Mouse (Mus musculus): ENCODE data around the gene Hoxa11.

Gene Hoxa11

DNA sequence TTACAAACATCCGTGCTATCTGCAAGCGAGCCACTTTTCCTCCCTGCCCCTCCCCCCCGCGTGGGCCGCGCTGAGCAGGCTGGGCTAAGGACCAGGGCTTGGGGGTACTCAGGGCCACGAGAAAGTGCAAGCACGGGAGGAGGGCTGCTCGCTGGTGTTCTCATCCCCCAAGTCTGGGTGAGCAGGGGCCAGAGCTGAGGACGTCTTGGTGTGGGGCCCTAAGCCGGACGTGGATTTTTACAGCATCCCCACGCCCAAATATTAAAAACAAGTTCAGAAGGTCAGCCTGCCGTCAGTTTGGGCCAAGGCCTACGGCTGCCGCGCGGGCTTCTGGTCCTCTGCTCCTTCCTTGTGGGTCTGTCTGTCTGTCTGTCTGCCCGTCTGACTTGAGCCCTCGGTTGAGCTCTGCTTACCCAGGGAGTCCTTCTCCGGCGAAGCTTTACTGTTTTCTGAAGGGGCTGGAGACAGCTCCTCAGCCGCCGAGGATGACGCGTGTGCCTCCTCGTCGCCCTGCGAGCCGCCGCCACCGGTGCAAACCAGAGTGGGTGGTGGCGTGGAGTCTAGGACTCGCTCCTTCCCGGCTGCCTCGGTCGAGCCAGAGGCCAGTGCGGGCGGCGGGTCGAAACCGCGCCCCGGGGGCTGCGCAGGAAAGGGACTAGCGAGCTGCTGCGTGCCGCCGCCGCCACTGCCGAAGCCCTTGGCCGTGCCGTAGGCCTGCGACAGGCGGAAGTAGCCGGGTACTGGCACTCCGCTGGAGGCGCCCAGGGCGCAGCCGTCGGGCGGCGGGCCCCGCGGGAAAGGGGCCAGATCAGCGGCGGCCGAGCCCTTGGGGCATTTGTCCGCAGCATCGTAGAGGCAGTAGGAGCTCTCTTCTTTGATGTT is 11.8 kb downstream of the Hoxa11 start:
- no peak for DNase-seq (ENCODE audit: low read depth in 1 of 2, low spot score in 2 of 2)

DNA sequence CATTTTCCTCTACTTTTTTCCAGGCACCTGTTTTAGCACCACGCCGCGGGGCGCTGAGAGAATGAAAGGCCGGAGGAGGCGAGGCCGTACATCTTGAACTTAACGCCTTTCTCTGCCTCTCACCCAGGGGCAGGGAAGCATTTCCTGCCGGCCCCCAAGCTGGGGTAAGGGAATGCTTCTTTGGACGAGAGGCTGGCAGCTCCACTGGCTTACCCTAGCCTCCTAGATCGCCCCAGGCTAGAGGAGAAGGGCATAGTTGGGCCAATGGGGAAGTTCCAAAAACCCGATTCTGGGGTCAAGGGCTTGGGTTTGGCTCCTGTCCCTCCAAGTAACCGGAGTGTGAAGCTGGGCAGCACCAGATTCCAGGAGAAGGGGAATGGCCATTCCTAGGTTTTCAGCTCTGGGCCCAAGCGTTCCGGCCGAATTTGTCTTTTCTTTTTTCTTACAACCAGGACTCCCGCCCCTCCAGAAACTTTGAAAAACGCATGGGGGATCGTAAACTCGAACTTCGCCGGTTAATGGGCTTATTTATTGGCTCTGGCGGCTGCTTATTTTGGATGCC is 12.5 kb downstream of the Hoxa11 start:
- DNase-seq (ENCODE audit: low read depth in 1 of 2, low spot score in 2 of 2), result no peak

DNA sequence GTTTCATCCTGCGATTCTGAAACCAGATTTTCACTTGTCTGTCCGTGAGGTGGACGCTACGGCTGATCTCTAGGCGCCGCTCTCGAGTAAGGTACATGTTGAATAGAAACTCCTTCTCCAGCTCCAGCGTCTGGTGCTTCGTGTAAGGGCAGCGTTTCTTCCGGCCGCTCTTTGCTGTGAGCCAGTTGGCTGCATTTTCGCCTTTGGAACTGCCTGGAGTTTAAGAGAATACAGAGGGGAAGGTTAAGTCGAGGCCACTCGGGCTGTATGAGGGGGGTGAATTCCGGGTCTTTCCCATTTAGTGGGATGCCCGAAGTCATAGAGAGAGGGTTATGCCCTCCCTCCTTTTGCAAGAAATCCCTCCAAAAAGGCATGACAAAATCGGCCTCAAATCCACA is 13.0 kb downstream of the Hoxa11 start:
- DNase-seq (ENCODE audit: low read depth in 1 of 2, low spot score in 2 of 2), result no peak

DNA sequence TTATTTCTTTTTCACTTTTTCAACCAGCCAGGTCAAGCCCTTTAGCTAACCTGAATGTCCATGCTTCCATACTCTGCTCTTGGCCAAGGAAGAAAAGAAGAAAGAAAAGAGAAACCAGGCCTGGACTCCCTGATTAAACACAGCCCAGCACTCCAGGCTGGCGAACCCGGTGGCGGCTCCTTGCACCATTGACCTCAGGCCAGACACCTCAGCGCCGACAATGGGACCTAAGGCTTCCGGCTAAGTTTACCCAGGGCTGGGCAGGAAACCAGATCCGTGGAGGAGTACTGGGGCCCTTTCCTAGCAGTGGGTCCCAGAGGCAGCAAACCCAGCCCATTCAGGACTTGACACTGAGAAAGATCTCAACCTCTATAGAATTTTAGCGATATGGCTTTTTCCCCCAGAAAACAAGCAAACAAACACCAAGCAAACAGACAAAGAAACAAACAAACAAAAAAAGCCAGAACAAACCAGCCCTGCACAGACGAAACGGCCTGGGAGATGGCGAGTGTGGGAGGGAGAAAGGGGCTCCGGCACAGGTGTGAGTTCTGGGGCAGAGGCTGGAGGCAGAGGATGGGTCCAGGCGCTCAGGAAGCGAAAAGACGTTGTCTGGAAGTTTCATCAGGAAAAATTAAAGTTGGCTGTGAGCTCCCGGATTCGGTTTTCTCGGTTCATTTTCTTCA is 13.6 kb downstream of the Hoxa11 start:
- DNase-seq (ENCODE audit: low read depth in 1 of 2, low spot score in 2 of 2), result no peak

DNA sequence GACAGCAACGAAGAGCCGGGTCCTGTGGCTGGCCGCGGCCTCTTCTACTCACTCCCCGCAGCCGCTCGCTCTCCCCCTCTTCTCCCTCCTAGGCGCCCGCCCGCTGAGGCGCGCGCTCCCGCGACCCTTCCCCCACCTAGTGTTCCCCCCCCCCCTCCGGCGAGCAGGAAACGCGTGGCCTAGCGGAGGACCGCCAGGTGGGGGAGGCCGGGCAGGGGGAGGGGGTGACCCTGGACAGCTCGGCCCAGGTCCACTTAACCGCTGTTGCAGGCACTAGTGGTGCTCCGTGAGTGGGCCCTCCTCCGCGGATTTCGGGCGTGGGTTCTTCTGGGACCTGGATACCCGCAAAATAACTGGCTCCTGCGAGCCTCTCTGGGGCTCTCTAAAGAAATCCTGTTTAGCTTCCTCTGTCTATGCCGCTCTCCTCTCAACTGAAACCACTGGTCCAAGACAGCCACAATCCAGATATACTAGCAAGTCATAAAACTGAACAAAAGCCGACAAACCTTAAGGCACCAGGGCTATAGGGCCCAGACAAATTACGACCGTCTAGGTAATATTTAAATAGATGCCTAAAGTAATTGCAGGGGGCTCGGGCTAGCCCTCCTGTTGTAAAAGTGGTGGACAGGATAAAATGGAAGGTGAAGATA is 15.0 kb downstream of the Hoxa11 start, which contains the start of gene Hoxa9:
TSS of gene Hoxa9 (minus strand) at position 574 of the 650 bp plus-strand sequence.
- DNase-seq (ENCODE audit: low read depth in 1 of 2, low spot score in 2 of 2), result no peak

DNA sequence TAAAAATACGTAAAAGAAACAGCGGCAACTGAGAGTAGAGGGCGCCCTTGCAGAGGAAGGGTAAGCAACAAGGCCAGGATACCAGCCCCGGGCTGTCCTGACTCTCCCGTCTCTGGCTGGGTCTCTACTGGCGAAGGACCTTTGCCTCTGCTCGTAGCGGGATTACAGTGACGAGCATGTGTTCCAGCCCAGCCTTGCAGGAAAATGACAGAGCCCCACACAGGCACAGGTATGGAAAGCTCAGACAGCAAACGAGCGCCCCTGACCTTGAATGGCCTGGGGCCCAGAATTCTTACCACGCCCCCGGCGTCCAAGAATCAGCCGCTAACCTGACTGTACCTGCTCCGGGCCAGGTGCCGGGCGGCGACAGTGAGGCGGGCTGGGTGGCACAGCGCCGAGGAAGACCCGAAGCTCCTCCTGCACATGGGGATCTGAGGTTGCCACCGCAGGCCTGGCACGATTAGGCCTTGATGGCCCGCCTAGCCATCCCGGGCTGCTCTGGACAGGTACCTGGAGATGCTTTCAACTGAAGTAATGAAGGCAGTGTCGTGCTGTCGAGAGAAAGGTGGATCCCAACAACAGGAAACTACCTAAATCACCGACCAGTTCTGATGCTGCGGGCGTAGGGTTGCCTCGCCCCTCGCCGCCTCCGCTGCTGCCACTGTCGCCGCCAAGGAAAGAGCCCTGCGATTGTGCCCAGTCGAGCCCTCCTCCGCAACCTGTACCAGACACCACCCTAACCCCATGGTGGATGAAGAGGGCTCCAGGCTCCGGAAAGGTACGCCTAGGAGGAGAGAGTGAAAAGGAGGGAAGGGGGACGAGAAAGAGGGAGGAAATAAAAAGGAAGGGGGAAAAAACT is 15.8 kb downstream of the Hoxa11 start:
- DNase-seq (ENCODE audit: low read depth in 1 of 2, low spot score in 2 of 2), result no peak

DNA sequence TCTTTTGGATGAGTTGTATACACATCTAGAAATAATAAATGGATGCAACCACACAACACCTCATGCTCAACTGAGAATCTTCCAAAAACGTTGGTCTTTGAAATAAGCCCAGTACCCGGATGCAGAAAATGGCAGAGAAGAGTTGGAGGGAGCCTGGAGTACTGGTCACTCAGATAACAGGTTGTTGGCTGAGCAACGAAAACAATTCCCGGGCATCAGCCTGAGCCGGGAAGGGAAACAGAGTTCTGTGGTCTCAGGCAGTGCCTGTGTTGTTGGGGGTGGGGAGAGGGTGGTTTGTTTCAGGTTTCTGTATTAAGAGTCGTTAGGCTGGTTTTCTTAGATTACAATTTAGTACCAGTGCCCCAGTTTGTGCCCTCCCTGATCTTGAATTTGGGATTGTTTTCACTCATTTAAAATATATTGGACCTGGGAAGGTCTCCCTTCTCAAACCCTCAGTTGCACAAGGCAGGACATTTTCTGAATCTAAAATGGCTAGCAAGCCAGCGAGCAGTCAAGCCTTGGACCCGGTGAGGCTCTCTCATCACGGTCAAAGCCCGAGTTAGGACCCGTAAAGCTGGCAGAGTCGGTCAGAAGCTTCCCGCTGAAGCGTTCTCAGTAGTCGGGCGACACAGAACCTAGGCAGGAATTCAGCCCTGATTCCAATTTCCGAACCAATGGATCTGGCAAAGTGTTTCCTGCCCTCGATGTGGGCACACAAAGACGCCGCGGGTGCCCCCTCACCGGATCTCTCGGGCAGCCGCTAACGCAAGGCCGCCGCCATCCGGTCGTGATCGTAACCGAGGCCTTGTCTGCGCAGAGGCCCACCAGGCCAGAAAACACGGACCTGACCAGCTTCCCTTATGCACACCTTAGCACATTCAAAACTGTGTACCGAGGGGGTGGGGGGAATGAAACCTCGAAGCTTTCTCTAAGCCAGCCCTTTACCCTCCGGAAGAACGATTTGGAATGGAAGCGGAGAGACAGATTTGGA is 16.8 kb downstream of the Hoxa11 start:
- DNase-seq (ENCODE audit: low read depth in 1 of 2, low spot score in 2 of 2), result no peak

DNA sequence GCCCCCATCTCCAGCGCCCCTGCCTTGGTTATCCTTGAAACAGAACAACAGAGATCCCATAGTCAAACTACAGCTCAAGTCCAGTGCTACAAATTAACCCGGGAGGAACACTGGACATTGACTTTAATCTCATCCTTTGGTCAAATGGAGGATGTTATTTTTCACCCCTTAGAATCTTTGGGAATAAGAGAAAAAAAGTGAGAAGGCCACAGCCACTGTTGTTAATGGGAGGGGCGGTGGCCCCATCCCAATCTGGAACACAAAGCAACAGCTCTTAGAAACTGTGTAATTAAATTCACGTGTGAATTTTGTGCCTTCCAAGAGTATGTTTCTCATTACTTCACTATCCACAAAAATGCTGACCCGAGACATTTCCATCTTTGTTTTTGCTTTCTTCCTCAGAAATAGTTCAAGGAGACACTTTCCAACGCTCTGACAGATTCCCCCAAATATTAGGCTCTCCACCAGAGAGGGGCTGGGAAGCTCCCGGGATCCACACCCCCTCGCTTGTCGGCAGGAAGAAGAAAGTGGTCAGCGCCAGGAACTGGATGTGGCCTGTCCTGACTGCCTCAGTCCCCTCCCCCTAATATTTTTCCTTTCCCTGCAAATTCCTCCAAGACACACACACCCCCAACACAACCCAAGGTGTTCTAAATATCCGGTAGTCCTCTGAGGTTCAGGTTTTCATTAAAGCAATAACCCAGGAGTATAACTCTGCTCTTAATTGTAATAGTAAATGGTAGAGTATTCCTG is 18.0 kb downstream of the Hoxa11 start:
- no peak for DNase-seq (ENCODE audit: low read depth in 1 of 2, low spot score in 2 of 2)

DNA sequence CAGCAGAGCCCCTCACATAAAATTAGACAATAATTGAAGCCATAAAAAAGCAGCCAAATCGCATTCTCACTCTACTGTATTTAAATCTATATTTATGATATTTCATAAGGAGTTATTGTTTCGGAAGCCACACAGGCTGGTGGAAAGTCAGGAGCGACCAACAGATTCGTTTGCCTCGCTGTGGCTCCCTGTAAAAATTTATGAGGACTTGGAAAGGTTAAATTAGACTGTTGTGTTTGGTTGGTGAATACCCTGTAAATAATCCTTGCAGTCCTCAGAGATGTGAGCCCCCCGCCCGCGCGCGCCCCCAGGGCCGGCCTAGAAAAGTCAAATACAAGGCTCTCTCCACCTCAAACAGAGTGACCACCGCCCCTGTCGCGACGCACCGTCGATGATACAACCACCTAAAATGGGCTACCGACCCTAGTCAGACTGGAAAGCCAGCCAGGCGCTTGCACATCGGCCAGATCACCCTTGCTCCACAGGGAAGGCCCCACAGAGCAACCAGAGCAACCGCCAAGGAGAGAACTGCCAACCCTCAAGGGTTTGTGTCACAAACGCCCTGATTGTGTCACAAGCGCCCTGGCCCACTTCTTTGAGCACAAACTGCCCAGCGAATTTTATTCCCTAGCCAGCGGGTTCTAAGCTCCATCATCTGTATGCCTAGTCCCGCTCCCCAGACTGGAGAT is 18.9 kb downstream of the Hoxa11 start:
- DNase-seq (ENCODE audit: low read depth in 1 of 2, low spot score in 2 of 2), result no peak

DNA sequence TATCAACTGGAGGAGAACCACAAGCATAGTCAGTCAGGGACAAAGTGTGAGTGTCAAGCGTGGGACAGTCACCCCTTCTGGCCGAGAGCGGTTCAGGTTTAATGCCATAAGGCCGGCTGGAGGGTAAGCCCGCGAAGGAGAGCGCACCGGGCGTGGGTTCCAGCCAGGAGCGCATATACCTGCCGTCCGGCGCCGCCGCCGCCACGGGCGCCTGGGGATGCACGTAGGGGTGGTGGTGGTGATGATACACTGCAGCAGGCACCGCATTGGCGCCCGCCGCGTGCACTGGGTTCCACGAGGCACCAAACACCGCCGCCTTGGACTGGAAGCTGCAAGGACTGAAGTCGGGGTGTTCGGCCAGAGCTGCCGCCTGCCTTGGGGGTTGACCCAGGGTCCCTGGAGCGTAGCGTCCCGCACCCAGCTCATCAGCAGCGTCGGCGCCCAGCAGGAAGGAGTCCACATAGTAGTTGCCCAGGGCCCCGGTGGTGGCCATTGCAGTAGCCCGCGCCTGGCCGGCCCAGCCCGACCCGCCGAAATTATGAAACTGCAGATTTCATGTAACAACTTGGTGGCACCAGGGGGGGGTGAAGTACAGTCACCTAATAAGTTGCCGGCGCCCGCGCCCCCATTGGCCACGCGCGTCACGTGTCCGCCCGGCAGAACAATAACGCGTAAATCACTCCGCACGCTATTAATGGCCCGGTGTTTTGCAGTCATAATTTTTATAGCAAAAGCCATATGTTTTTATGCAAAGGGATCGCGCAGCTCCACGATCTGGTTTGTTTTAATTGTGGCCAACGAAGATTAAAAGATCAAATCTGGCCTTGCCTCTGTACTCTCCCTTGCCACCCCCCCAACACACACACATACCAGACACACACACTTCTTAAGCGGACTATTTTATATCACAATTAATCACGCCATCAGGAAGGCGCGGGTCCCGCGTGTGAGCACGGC is 19.7 kb downstream of the Hoxa11 start:
- no peak for DNase-seq (ENCODE audit: low read depth in 1 of 2, low spot score in 2 of 2)

DNA sequence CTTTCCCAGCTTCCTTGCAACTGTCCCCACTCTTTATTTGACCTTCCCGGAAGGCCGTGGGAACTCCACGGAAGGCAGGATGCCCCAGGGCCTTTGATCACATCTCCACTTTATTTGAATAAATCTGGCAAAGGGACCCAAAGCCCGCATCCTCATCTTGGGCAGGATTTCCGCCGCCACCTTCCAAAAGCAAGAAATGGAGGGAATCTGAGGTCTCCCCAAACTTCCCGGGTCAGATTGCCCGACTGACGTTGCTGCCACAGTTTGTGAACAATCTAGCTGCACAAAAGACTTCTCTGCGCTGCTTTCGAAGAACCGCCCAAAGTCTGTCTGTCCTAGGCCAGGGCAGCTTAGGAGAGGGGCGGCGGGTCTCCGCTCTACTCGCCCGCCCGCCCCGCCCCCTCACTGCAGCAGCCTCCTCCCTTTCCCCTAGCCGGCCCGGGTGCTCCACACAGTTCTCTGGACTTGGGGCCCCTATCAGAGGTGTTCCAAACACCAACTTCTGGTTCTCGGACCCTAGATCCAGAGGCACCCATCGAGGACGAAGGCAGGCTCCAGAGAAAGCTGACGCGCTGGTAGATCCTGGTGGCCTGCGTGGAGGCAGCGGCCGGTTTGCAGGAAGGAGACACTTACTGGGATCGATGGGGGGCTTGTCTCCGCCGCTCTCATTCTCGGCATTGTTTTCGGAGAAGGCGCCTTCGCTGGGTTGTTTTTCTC is 20.6 kb downstream of the Hoxa11 start:
- no peak for DNase-seq (ENCODE audit: low read depth in 1 of 2, low spot score in 2 of 2)

DNA sequence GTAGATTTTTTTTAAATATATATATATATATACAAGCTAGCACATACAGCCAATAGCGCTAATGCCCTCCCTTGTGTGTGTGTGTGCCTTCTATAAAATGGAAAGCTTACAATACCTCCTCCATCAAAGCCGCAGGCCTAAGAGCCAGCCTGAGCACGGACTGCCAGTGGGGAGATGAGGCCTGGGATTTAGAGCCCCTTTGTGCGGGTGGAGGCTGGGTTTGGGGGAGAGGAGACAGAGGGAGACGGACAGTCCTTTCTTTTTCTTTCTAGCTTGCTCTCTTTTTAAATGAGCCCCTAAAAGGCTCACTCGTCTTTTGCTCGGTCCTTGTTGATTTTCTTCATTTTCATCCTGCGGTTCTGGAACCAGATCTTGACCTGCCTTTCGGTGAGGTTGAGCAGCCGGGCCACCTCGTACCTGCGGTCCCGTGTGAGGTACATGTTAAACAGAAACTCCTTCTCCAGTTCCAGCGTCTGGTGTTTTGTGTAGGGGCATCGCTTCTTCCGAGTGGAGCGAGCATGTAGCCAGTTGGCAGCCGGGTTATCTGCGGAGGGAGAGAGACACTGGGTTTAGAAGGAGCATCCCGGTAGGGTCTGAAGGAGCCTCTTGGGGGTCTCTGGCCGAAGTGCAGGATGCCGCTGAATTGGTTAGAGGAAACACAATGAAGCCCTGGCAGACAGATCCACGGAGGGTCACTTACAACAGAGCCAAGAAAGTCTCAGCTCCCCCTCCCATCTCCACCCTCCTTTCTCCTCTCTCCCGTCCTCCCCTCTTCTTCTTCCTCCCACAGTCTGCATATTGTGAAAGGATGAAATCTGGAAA is 21.5 kb downstream of the Hoxa11 start:
- DNase-seq (ENCODE audit: low read depth in 1 of 2, low spot score in 2 of 2), result no peak

DNA sequence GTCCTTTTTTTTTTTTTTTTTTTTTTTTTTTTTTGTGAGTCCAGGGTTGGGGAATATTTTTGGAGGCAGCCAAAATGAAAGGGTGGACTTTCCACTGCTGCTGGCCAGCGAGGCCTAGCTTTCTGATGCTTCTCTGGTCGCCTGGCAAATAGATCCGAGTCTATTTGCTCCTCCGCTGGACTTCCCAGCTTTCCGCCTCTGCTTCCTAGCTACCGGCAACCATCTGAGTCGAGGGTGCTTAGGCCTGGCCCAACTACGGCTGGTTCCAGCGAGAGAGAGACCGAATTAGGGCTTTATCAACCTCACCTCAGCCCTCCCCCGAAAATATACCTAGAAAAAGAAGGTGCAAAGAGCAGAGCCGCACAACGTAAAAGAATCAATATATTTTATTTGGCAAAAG is 22.9 kb downstream of the Hoxa11 start:
- no peak for DNase-seq (ENCODE audit: low read depth in 1 of 2, low spot score in 2 of 2)

DNA sequence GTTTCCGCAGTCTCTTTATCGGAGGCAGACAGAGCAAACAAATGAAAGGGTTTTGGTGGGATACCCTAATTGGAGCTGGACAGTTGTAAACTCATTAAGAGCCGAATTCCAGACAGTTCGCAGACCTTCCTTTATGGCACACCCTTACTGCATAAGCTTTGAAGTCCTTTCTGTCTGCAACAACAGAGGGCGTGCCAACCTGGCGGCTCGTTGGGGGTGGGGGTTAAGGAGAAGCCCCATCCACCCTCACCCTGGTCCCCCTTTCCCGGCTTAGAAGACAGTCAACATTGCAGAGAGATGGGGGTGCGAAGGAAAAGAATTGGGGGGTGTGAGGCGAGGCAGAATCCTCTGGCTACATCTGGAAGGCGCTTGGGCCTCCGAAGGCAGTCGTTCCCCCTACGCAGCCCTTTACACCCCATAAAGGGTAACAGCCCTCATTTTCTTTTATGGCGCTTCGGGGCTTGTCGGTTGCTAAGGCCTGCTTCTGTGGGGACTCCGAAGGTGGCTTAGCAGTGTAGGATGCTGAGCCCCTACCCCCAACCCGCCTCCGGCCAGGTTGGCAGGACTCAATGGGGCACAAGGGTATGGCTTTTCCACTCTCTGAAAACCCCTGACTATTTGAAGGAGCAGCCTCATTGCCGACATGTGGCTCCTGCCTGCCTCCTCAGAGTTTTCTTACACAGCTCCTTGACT is 23.5 kb downstream of the Hoxa11 start:
- no peak for DNase-seq (ENCODE audit: low read depth in 1 of 2, low spot score in 2 of 2)

Data from monocyte, adult 2 months (primary cell).